Comparison of ENCODE assay signal across 20 mouse cellular contexts in genomic region chr17:35251162-35251719, GRCm38 (mm10). TPM values are rescaled to one million over a fixed set of nuclear protein-coding genes. Genes with fewer than 3 reads are reported as not detected.
DNase-seq lines count a peak whose midpoint lies in the region; ATAC-seq lines count a peak whose summit lies in the region.
"Had no signal": no experiment of that assay in that cellular context is flagged by ENCODE, and none has a peak within 500 bp of the region (broad histone marks: within the 10 kb centered on the region; RNA-seq: fewer than 3 reads in every experiment).

No protein-coding gene starts in this region.

- peak; percentile 40 for DNase-seq in cerebellum, adult 11-12 months
- DNase-seq in cerebellum, adult 11 months: no peak
- DNase-seq in midbrain, embryonic 11.5 days (ENCODE audit: low spot score, missing footprints): peak; percentile 80
- DNase-seq in lung, postnatal 10 days: peak; percentile 74
- DNase-seq in embryo, embryonic 9.5 days (ENCODE audit: extremely low spot score): no peak
- DNase-seq in left cerebral cortex, postnatal 14 days (ENCODE audit: low spot score in 2 of 2): no peak
- DNase-seq: cerebellum, adult 8-10 months; gastrocnemius, postnatal 25 days; layer of hippocampus, postnatal 36 days; thymus, postnatal 25 days had no signal

- intact Hi-C loops in left cerebral cortex, postnatal 14 days (cut with DNase I): no loop called here

- 85% methylated on average over 15 of the region's 15 CpGs for WGBS in midbrain, embryonic 11.5 days
- 83% methylated on average over 15 of the region's 15 CpGs for WGBS in midbrain, embryonic 15.5 days
- 77% methylated on average over 15 of the region's 15 CpGs for whole genome bisulfite sequencing in kidney, embryonic 16.5 days

- no peaks in the 10 kb centered on the region for H3K4me1 ChIP-seq in midbrain, embryonic 11.5 days (ENCODE audit: control insufficient read depth, insufficient read depth, low read length)
- H3K4me1 ChIP-seq in midbrain, embryonic 15.5 days: peaks cover 7% of the 10 kb centered on the region
- peaks cover 22% of the 10 kb centered on the region for H3K4me1 ChIP-seq in kidney, embryonic 16.5 days (ENCODE audit: insufficient read depth, low read length)
- H3K4me1 ChIP-seq: limb, embryonic 12.5 days had no signal

- H3K9me3 ChIP-seq in midbrain, embryonic 11.5 days (ENCODE audit: control insufficient read depth, low read length): no peaks in the 10 kb centered on the region
- no peaks in the 10 kb centered on the region for H3K9me3 ChIP-seq in midbrain, embryonic 15.5 days
- H3K9me3 ChIP-seq in kidney, embryonic 16.5 days (ENCODE audit: low read length): no peaks in the 10 kb centered on the region
- H3K9me3 ChIP-seq: embryonic facial prominence, embryonic 10.5 days; heart, embryonic 13.5 days; limb, embryonic 12.5 days had no signal

- H3K36me3 ChIP-seq in midbrain, embryonic 11.5 days (ENCODE audit: control insufficient read depth, insufficient read depth, low read length): peaks cover 53% of the 10 kb centered on the region
- peaks cover 77% of the 10 kb centered on the region for H3K36me3 ChIP-seq in midbrain, embryonic 15.5 days (replicated peaks)
- peaks cover 75% of the 10 kb centered on the region for H3K36me3 ChIP-seq in kidney, embryonic 16.5 days (ENCODE audit: insufficient read depth, low read length)

- H3K4me3 ChIP-seq in midbrain, embryonic 11.5 days (ENCODE audit: low read depth, low read length): no peak overlapping the region
- no peak overlapping the region for H3K4me3 ChIP-seq in midbrain, embryonic 15.5 days
- no peak overlapping the region for H3K4me3 ChIP-seq in kidney, embryonic 16.5 days (ENCODE audit: low read length)
- H3K4me3 ChIP-seq: embryonic facial prominence, embryonic 10.5 days; erythroblast, embryonic 14.5 days; heart, embryonic 13.5 days; limb, embryonic 12.5 days had no signal

- no peaks in the 10 kb centered on the region for H3K27me3 ChIP-seq in midbrain, embryonic 11.5 days (ENCODE audit: control insufficient read depth, insufficient read depth, low read length)
- H3K27me3 ChIP-seq in midbrain, embryonic 15.5 days (replicated peaks): no peaks in the 10 kb centered on the region
- H3K27me3 ChIP-seq in kidney, embryonic 16.5 days (ENCODE audit: insufficient read depth, low read length): no peaks in the 10 kb centered on the region
- H3K27me3 ChIP-seq: heart, embryonic 13.5 days; limb, embryonic 12.5 days had no signal

- ATAC-seq in midbrain, embryonic 11.5 days (ENCODE audit: low FRiP score): no peak
- ATAC-seq in midbrain, embryonic 15.5 days (replicated peaks): no peak
- no peak for ATAC-seq in kidney, embryonic 16.5 days (ENCODE audit: low FRiP score, low TSS enrichment)

- no peak overlapping the region for H3K27ac ChIP-seq in midbrain, embryonic 11.5 days (ENCODE audit: low read depth, low read length)
- H3K27ac ChIP-seq in midbrain, embryonic 15.5 days: no peak overlapping the region
- no peak overlapping the region for H3K27ac ChIP-seq in kidney, embryonic 16.5 days (ENCODE audit: low read length)
- H3K27ac ChIP-seq: embryonic facial prominence, embryonic 10.5 days; heart, embryonic 13.5 days; limb, embryonic 12.5 days had no signal

- no peak overlapping the region for H3K4me2 ChIP-seq in midbrain, embryonic 11.5 days
- no peak overlapping the region for H3K4me2 ChIP-seq in midbrain, embryonic 15.5 days
- no peak overlapping the region for H3K4me2 ChIP-seq in kidney, embryonic 16.5 days (replicated peaks; ENCODE audit: low read depth, low read length)
- H3K4me2 ChIP-seq: heart, embryonic 13.5 days; limb, embryonic 12.5 days had no signal

- no peak overlapping the region for H3K9ac ChIP-seq in midbrain, embryonic 11.5 days (ENCODE audit: low read length)
- H3K9ac ChIP-seq in midbrain, embryonic 15.5 days: no peak overlapping the region
- no peak overlapping the region for H3K9ac ChIP-seq in kidney, embryonic 16.5 days (replicated peaks; ENCODE audit: low read length)
- H3K9ac ChIP-seq: heart, embryonic 13.5 days; limb, embryonic 12.5 days had no signal

RNA-seq across cellular contexts. Expression of gene Ddx39b, which starts 9.7 kb away (rescaled TPM):
- polyA plus RNA-seq in midbrain, embryonic 11.5 days (2014; fragmentation: Nextera tagmentation; extraction: Ambion mirVana): 649 and 657 TPM in 2 replicates
- 379 and 391 TPM in 2 replicates for polyA plus RNA-seq in midbrain, embryonic 15.5 days (2015; fragmentation: Nextera tagmentation; extraction: Ambion mirVana)
- 553 and 556 TPM in 2 replicates for polyA plus RNA-seq in kidney, embryonic 16.5 days (2015; fragmentation: Nextera tagmentation; extraction: Ambion mirVana)
- 100 to 1,000 TPM; 221 to 230 TPM for total RNA-seq in left cerebral cortex, postnatal 14 days (2021)

RNA-seq across cellular contexts. Expression of gene H2-D1, which starts 11.3 kb away (rescaled TPM):
- 42.2 and 45.9 TPM in 2 replicates for polyA plus RNA-seq in midbrain, embryonic 11.5 days (2014; fragmentation: Nextera tagmentation; extraction: Ambion mirVana)
- 93.4 and 105 TPM in 2 replicates for polyA plus RNA-seq in midbrain, embryonic 15.5 days (2015; fragmentation: Nextera tagmentation; extraction: Ambion mirVana)
- polyA plus RNA-seq in kidney, embryonic 16.5 days (2015; fragmentation: Nextera tagmentation; extraction: Ambion mirVana): 73.6 and 87.2 TPM in 2 replicates
- 10 to 100 TPM; 18.1 to 18.5 TPM for total RNA-seq in left cerebral cortex, postnatal 14 days (2021)

RNA-seq across cellular contexts. Expression of gene Nfkbil1, which starts 15.6 kb away (rescaled TPM):
- polyA plus RNA-seq in midbrain, embryonic 11.5 days (2014; fragmentation: Nextera tagmentation; extraction: Ambion mirVana): 3.3 and 4.4 TPM in 2 replicates
- polyA plus RNA-seq in midbrain, embryonic 15.5 days (2015; fragmentation: Nextera tagmentation; extraction: Ambion mirVana): 11.7 and 11.8 TPM in 2 replicates
- polyA plus RNA-seq in kidney, embryonic 16.5 days (2015; fragmentation: Nextera tagmentation; extraction: Ambion mirVana): 11.6 TPM in 2 replicates
- 10 to 100 TPM; 12.2 to 14.3 TPM for total RNA-seq in left cerebral cortex, postnatal 14 days (2021)

RNA-seq across cellular contexts. Expression of gene Atp6v1g2, which starts 17.8 kb away (rescaled TPM):
- polyA plus RNA-seq in midbrain, embryonic 11.5 days (2014; fragmentation: Nextera tagmentation; extraction: Ambion mirVana): 17.0 and 17.8 TPM in 2 replicates
- polyA plus RNA-seq in midbrain, embryonic 15.5 days (2015; fragmentation: Nextera tagmentation; extraction: Ambion mirVana): 94.4 and 100 TPM in 2 replicates
- polyA plus RNA-seq in kidney, embryonic 16.5 days (2015; fragmentation: Nextera tagmentation; extraction: Ambion mirVana): 5.8 and 8.5 TPM in 2 replicates
- total RNA-seq in left cerebral cortex, postnatal 14 days (2021): 100 to 1,000 TPM; 454 to 455 TPM

RNA-seq across cellular contexts. Expression of gene Gm16181, which starts 30.6 kb away (rescaled TPM):
- not detected in 2 replicates for polyA plus RNA-seq in midbrain, embryonic 11.5 days (2014; fragmentation: Nextera tagmentation; extraction: Ambion mirVana)
- polyA plus RNA-seq in midbrain, embryonic 15.5 days (2015; fragmentation: Nextera tagmentation; extraction: Ambion mirVana): 1.6 TPM in 1 of 2 replicates, not detected in the other
- polyA plus RNA-seq in kidney, embryonic 16.5 days (2015; fragmentation: Nextera tagmentation; extraction: Ambion mirVana): 0.56 and 0.62 TPM in 2 replicates
- total RNA-seq in left cerebral cortex, postnatal 14 days (2021): not detected
- total RNA-seq: hematopoietic stem cell, adult 5-6 weeks; layer of hippocampus, postnatal 36 days; megakaryocyte-erythroid progenitor cell, adult 5-6 weeks had no signal
- polyA plus RNA-seq: erythroblast, embryonic 14.5 days; frontal cortex, adult 2 months; heart, embryonic 13.5 days; large intestine, adult 2 months had no signal

Comparison
In these comparisons a context has a peak if more than half of its experiments do, and no peak if none do; other contexts are left out.
1. DNase-seq: peak in cerebellum, adult 11-12 months (single experiment), midbrain, embryonic 11.5 days (single experiment) and lung, postnatal 10 days (single experiment); none in cerebellum, adult 11 months (single experiment), embryo, embryonic 9.5 days (single experiment) and left cerebral cortex, postnatal 14 days (0 of 2).